Mouse (Mus musculus): ENCODE results near the gene Leo1. TPM values are rescaled to one million over a fixed set of nuclear protein-coding genes. Genes with fewer than 3 reads are reported as not detected.

Leo1 gene
- polyA plus RNA-seq (2015; fragmentation: Nextera tagmentation; extraction: Ambion mirVana): 45.9 and 46.4 TPM in 2 replicates

GRCm38 (mm10) chr9:75440796-75441666, at the start of gene Leo1:
Leo1 (plus strand) TSS chr9:75441524.
- WGBS: under 1% methylated on average over 37 of the region's 45 CpGs
- H3K4me1 ChIP-seq: peaks cover 14% of the 10 kb centered on the region
- peak within 1 kb of the TSS; percentile 85 for H3K4me2 ChIP-seq
- no peaks in the 10 kb centered on the region for H3K36me3 ChIP-seq (replicated peaks)
- peak; percentile 95 for ATAC-seq (replicated peaks)
- no peaks in the 10 kb centered on the region for H3K27me3 ChIP-seq (replicated peaks)
- no peaks in the 10 kb centered on the region for H3K9me3 ChIP-seq
- peak within 1 kb of the TSS; percentile 92 for H3K27ac ChIP-seq
- peak within 1 kb of the TSS; percentile 86 for H3K9ac ChIP-seq
- H3K4me3 ChIP-seq: peak within 1 kb of the TSS; percentile 86

- Histone ChIP-seq H3K27me3 (replicated peaks) (no peaks in the 10 kb centered on the region), H3K27ac (no peak overlapping the region), H3K4me3 (no peak overlapping the region), H3K9me3 (no peaks in the 10 kb centered on the region), H3K4me2 (no peak overlapping the region), H3K4me1 (no peaks in the 10 kb centered on the region), H3K9ac (no peak overlapping the region), H3K36me3 (replicated peaks) (peaks cover 70% of the 10 kb centered on the region)
- no peak for ATAC-seq (replicated peaks)
- 80% methylated on average over 12 of the region's 12 CpGs for WGBS
Measured at GRCm38 (mm10) chr9:75393251-75393650, 48.1 kb upstream of the Leo1 start.

- no peak overlapping the region for H3K4me2 ChIP-seq
- H3K4me1 ChIP-seq: peaks cover 6% of the 10 kb centered on the region
- no peaks in the 10 kb centered on the region for H3K9me3 ChIP-seq
- 92% methylated on average over 6 of the region's 6 CpGs for WGBS
- H3K27ac ChIP-seq: no peak overlapping the region
- H3K4me3 ChIP-seq: no peak overlapping the region
- H3K36me3 ChIP-seq (replicated peaks): peaks cover 51% of the 10 kb centered on the region
- H3K27me3 ChIP-seq (replicated peaks): no peaks in the 10 kb centered on the region
- no peak overlapping the region for H3K9ac ChIP-seq
- no peak for ATAC-seq (replicated peaks)
Measured at GRCm38 (mm10) chr9:75395971-75396370, 45.4 kb upstream of the Leo1 start.

GRCm38 (mm10) chr9:75399069-75399468, 42.3 kb upstream of the Leo1 start:
- no peaks in the 10 kb centered on the region for H3K9me3 ChIP-seq
- 93% methylated on average over 4 of the region's 4 CpGs for WGBS

GRCm38 (mm10) chr9:75400639-75401038, 40.7 kb upstream of the Leo1 start:
- Histone ChIP-seq H3K4me3 (no peak overlapping the region), H3K9ac (no peak overlapping the region), H3K9me3 (no peaks in the 10 kb centered on the region), H3K36me3 (replicated peaks) (peaks cover 17% of the 10 kb centered on the region; the same call in 1 of the 2 replicates), H3K27ac (no peak overlapping the region), H3K4me2 (no peak overlapping the region), H3K4me1 (peaks cover 29% of the 10 kb centered on the region), H3K27me3 (replicated peaks) (no peaks in the 10 kb centered on the region)
- no peak for ATAC-seq (replicated peaks)
- 69% methylated on average over 5 of the region's 5 CpGs for WGBS

More at GRCm38 (mm10) chr9:75399069-75399468, 42.3 kb upstream of the Leo1 start:
- no peak overlapping the region for H3K4me3 ChIP-seq
- no peak overlapping the region for H3K27ac ChIP-seq
- ATAC-seq (replicated peaks): no peak
- H3K4me1 ChIP-seq: peaks cover 18% of the 10 kb centered on the region
- H3K4me2 ChIP-seq: no peak overlapping the region
- no peaks in the 10 kb centered on the region for H3K27me3 ChIP-seq (replicated peaks)
- H3K9ac ChIP-seq: no peak overlapping the region
- peaks cover 24% of the 10 kb centered on the region for H3K36me3 ChIP-seq (replicated peaks)

GRCm38 (mm10) chr9:75401593-75402504, 39.5 kb upstream of the Leo1 start:
- Histone ChIP-seq H3K36me3 (replicated peaks) (peaks cover 8% of the 10 kb centered on the region; the same call in 1 of the 2 replicates), H3K4me3 (no peak overlapping the region), H3K27ac (no peak overlapping the region), H3K4me1 (peaks cover 39% of the 10 kb centered on the region), H3K27me3 (replicated peaks) (no peaks in the 10 kb centered on the region), H3K9ac (no peak overlapping the region), H3K9me3 (no peaks in the 10 kb centered on the region), H3K4me2 (no peak overlapping the region)
- WGBS: 78% methylated on average over 20 of the region's 20 CpGs
- ATAC-seq (replicated peaks): no peak

GRCm38 (mm10) chr9:75403520-75403919, 37.8 kb upstream of the Leo1 start:
- peaks cover 51% of the 10 kb centered on the region for H3K4me1 ChIP-seq
- H3K9ac ChIP-seq: no peak overlapping the region
- H3K36me3 ChIP-seq (replicated peaks): no peaks in the 10 kb centered on the region
- ATAC-seq (replicated peaks): no peak
- no peaks in the 10 kb centered on the region for H3K27me3 ChIP-seq (replicated peaks)
- no peaks in the 10 kb centered on the region for H3K9me3 ChIP-seq
- no peak overlapping the region for H3K4me3 ChIP-seq
- no peak overlapping the region for H3K4me2 ChIP-seq
- WGBS: 70% methylated on average over 3 of the region's 3 CpGs
- H3K27ac ChIP-seq: no peak overlapping the region

GRCm38 (mm10) chr9:75406121-75406520, 35.2 kb upstream of the Leo1 start:
- 90% methylated on average over 2 of the region's 2 CpGs for WGBS
- Histone ChIP-seq H3K4me1 (peaks cover 52% of the 10 kb centered on the region), H3K4me2 (no peak overlapping the region), H3K27ac (no peak overlapping the region), H3K36me3 (replicated peaks) (no peaks in the 10 kb centered on the region), H3K9me3 (no peaks in the 10 kb centered on the region), H3K4me3 (no peak overlapping the region), H3K27me3 (replicated peaks) (no peaks in the 10 kb centered on the region), H3K9ac (no peak overlapping the region)
- ATAC-seq (replicated peaks): no peak

- no peaks in the 10 kb centered on the region for H3K27me3 ChIP-seq (replicated peaks)
- H3K4me2 ChIP-seq: peak overlapping the region; percentile 61
- ATAC-seq (replicated peaks): no peak
- H3K4me3 ChIP-seq: peak overlapping the region; percentile 78
- H3K36me3 ChIP-seq (replicated peaks): no peaks in the 10 kb centered on the region
- 12% methylated on average over 10 of the region's 10 CpGs for WGBS
- H3K4me1 ChIP-seq: peaks cover 42% of the 10 kb centered on the region
- peak overlapping the region; percentile 20; the same call in 1 of the 2 replicates for H3K9ac ChIP-seq
- no peaks in the 10 kb centered on the region for H3K9me3 ChIP-seq
- H3K27ac ChIP-seq: no peak overlapping the region
Measured at GRCm38 (mm10) chr9:75407803-75408202, 33.5 kb upstream of the Leo1 start.

GRCm38 (mm10) chr9:75408204-75408826, 33.0 kb upstream of the Leo1 start:
- Histone ChIP-seq H3K27ac (peak overlapping the region; percentile 98; the same call in 1 of the 2 replicates), H3K36me3 (replicated peaks) (no peaks in the 10 kb centered on the region), H3K9me3 (no peaks in the 10 kb centered on the region), H3K9ac (peak overlapping the region; percentile 83), H3K4me3 (peak overlapping the region; percentile 78), H3K27me3 (replicated peaks) (no peaks in the 10 kb centered on the region), H3K4me2 (peak overlapping the region; percentile 61), H3K4me1 (peaks cover 42% of the 10 kb centered on the region)
- WGBS: 4% methylated on average over 11 of the region's 11 CpGs
- no peak for ATAC-seq (replicated peaks)

- peak overlapping the region; percentile 83 for H3K9ac ChIP-seq
- ATAC-seq (replicated peaks): peak; percentile 90
- peak overlapping the region; percentile 61 for H3K4me2 ChIP-seq
- WGBS: under 1% methylated on average over 89 of the region's 90 CpGs
- no peaks in the 10 kb centered on the region for H3K27me3 ChIP-seq (replicated peaks)
- H3K9me3 ChIP-seq: no peaks in the 10 kb centered on the region
- H3K4me3 ChIP-seq: peak overlapping the region; percentile 78
- H3K36me3 ChIP-seq (replicated peaks): no peaks in the 10 kb centered on the region
- H3K4me1 ChIP-seq: peaks cover 42% of the 10 kb centered on the region
- H3K27ac ChIP-seq: peak overlapping the region; percentile 98
Measured at GRCm38 (mm10) chr9:75409031-75409851, 32.1 kb upstream of the Leo1 start.
